Mouse (Mus musculus): ENCODE data around the gene Zfp574. TPM values are rescaled to one million over a fixed set of nuclear protein-coding genes. Genes with fewer than 3 reads are reported as not detected.
"Not testable (repeated sequence)": the region's sequence is repeated elsewhere in the genome, so short reads cannot be mapped to it uniquely, and the experiment has no call there.

The Zfp574 gene
- polyA plus RNA-seq, 1 experiment from 2014 or later = 15.7 TPM

- not testable (repeated sequence) for H3K4me1 ChIP-seq (ENCODE audit: control insufficient read depth, insufficient read depth, low read length); H3K27ac ChIP-seq (ENCODE audit: low read depth, low read length); H3K4me3 ChIP-seq (ENCODE audit: low read depth, low read length); H3K9ac ChIP-seq (ENCODE audit: low read depth, low read length); H3K4me2 ChIP-seq; H3K9me3 ChIP-seq (replicated peaks; ENCODE audit: control insufficient read depth, low read length); ATAC-seq (replicated peaks; ENCODE audit: insufficient number of reproducible peaks, low FRiP score, low TSS enrichment); H3K27me3 ChIP-seq (ENCODE audit: control insufficient read depth, insufficient read depth, low read length)
- H3K36me3 ChIP-seq (ENCODE audit: control insufficient read depth, insufficient read depth, low read length) = peaks cover 24% of the 10 kb centered on the region
- 80% methylated on average over 7 of the region's 7 CpGs for WGBS (ENCODE audit: insufficient replicate concordance)
Observed at GRCm38 (mm10) chr7:25044599-25044998, 27.8 kb upstream of the Zfp574 start.

GRCm38 (mm10) chr7:25047363-25047762 is 25.0 kb upstream of the Zfp574 start:
- no peak overlapping the region for H3K27ac ChIP-seq (ENCODE audit: low read depth, low read length)
- no peak overlapping the region for H3K9ac ChIP-seq (ENCODE audit: low read depth, low read length)
- 87% methylated on average over 8 of the region's 8 CpGs for WGBS (ENCODE audit: insufficient replicate concordance)
- H3K9me3 ChIP-seq (replicated peaks; ENCODE audit: control insufficient read depth, low read length) = no peaks in the 10 kb centered on the region
- H3K4me1 ChIP-seq (ENCODE audit: control insufficient read depth, insufficient read depth, low read length) = peaks cover 5% of the 10 kb centered on the region
- no peak overlapping the region for H3K4me3 ChIP-seq (ENCODE audit: low read depth, low read length)
- no peaks in the 10 kb centered on the region for H3K27me3 ChIP-seq (ENCODE audit: control insufficient read depth, insufficient read depth, low read length)
- peaks cover 17% of the 10 kb centered on the region for H3K36me3 ChIP-seq (ENCODE audit: control insufficient read depth, insufficient read depth, low read length)
- no peak overlapping the region for H3K4me2 ChIP-seq
- no peak for ATAC-seq (replicated peaks; ENCODE audit: insufficient number of reproducible peaks, low FRiP score, low TSS enrichment)

- no peaks in the 10 kb centered on the region for H3K27me3 ChIP-seq (ENCODE audit: control insufficient read depth, insufficient read depth, low read length)
- H3K4me1 ChIP-seq (ENCODE audit: control insufficient read depth, insufficient read depth, low read length) = peaks cover 5% of the 10 kb centered on the region
- no peak overlapping the region for H3K27ac ChIP-seq (ENCODE audit: low read depth, low read length)
- no peak overlapping the region for H3K4me2 ChIP-seq
- no peak overlapping the region for H3K9ac ChIP-seq (ENCODE audit: low read depth, low read length)
- H3K36me3 ChIP-seq (ENCODE audit: control insufficient read depth, insufficient read depth, low read length) = peaks cover 22% of the 10 kb centered on the region
- WGBS (ENCODE audit: insufficient replicate concordance) = 63% methylated on average over 16 of the region's 16 CpGs
- H3K4me3 ChIP-seq (ENCODE audit: low read depth, low read length) = no peak overlapping the region
- no peak for ATAC-seq (replicated peaks; ENCODE audit: insufficient number of reproducible peaks, low FRiP score, low TSS enrichment)
- H3K9me3 ChIP-seq (replicated peaks; ENCODE audit: control insufficient read depth, low read length) = no peaks in the 10 kb centered on the region
Observed at GRCm38 (mm10) chr7:25049295-25049930, 23.0 kb upstream of the Zfp574 start.

- H3K4me2 ChIP-seq = no peak overlapping the region
- 89% methylated on average over 3 of the region's 3 CpGs for WGBS (ENCODE audit: insufficient replicate concordance)
Observed at GRCm38 (mm10) chr7:25052587-25052986, 19.8 kb upstream of the Zfp574 start.

GRCm38 (mm10) chr7:25056951-25057350 is 15.4 kb upstream of the Zfp574 start:
- WGBS (ENCODE audit: insufficient replicate concordance) = 33% methylated on average over 4 of the region's 4 CpGs
- Histone ChIP-seq H3K4me1 (ENCODE audit: control insufficient read depth, insufficient read depth, low read length) (peaks cover 10% of the 10 kb centered on the region), H3K4me2 (no peak overlapping the region), H3K9me3 (replicated peaks; ENCODE audit: control insufficient read depth, low read length) (no peaks in the 10 kb centered on the region), H3K9ac (ENCODE audit: low read depth, low read length) (no peak overlapping the region), H3K27me3 (ENCODE audit: control insufficient read depth, insufficient read depth, low read length) (no peaks in the 10 kb centered on the region), H3K36me3 (ENCODE audit: control insufficient read depth, insufficient read depth, low read length) (peaks cover 48% of the 10 kb centered on the region), H3K4me3 (ENCODE audit: low read depth, low read length) (no peak overlapping the region), H3K27ac (ENCODE audit: low read depth, low read length) (peak overlapping the region; percentile 51; the same call in 1 of the 2 replicates)
- ATAC-seq (replicated peaks; ENCODE audit: insufficient number of reproducible peaks, low FRiP score, low TSS enrichment) = 0 out of 2 replicates have a peak, but pooled peaks have one; percentile 43

More at GRCm38 (mm10) chr7:25052587-25052986, 19.8 kb upstream of the Zfp574 start:
- Histone ChIP-seq H3K9ac (ENCODE audit: low read depth, low read length) (no peak overlapping the region), H3K4me1 (ENCODE audit: control insufficient read depth, insufficient read depth, low read length) (peaks cover 15% of the 10 kb centered on the region), H3K4me3 (ENCODE audit: low read depth, low read length) (no peak overlapping the region), H3K36me3 (ENCODE audit: control insufficient read depth, insufficient read depth, low read length) (peaks cover 30% of the 10 kb centered on the region), H3K27me3 (ENCODE audit: control insufficient read depth, insufficient read depth, low read length) (no peaks in the 10 kb centered on the region), H3K27ac (ENCODE audit: low read depth, low read length) (no peak overlapping the region), H3K9me3 (replicated peaks; ENCODE audit: control insufficient read depth, low read length) (no peaks in the 10 kb centered on the region)
- ATAC-seq (replicated peaks; ENCODE audit: insufficient number of reproducible peaks, low FRiP score, low TSS enrichment) = no peak

- Histone ChIP-seq H3K9me3 (replicated peaks; ENCODE audit: control insufficient read depth, low read length) (no peaks in the 10 kb centered on the region), H3K4me2 (no peak overlapping the region), H3K9ac (ENCODE audit: low read depth, low read length) (no peak overlapping the region), H3K27me3 (ENCODE audit: control insufficient read depth, insufficient read depth, low read length) (no peaks in the 10 kb centered on the region), H3K36me3 (ENCODE audit: control insufficient read depth, insufficient read depth, low read length) (peaks cover 54% of the 10 kb centered on the region), H3K4me1 (ENCODE audit: control insufficient read depth, insufficient read depth, low read length) (peaks cover 10% of the 10 kb centered on the region), H3K4me3 (ENCODE audit: low read depth, low read length) (no peak overlapping the region), H3K27ac (ENCODE audit: low read depth, low read length) (no peak overlapping the region)
- 86% methylated on average over 5 of the region's 5 CpGs for WGBS (ENCODE audit: insufficient replicate concordance)
- no peak for ATAC-seq (replicated peaks; ENCODE audit: insufficient number of reproducible peaks, low FRiP score, low TSS enrichment)
Observed at GRCm38 (mm10) chr7:25057888-25058287, 14.5 kb upstream of the Zfp574 start.

- Histone ChIP-seq H3K4me1 (ENCODE audit: control insufficient read depth, insufficient read depth, low read length) (peaks cover 10% of the 10 kb centered on the region), H3K36me3 (ENCODE audit: control insufficient read depth, insufficient read depth, low read length) (peaks cover 59% of the 10 kb centered on the region), H3K4me3 (ENCODE audit: low read depth, low read length) (no peak overlapping the region), H3K27me3 (ENCODE audit: control insufficient read depth, insufficient read depth, low read length) (no peaks in the 10 kb centered on the region), H3K4me2 (no peak overlapping the region), H3K27ac (ENCODE audit: low read depth, low read length) (no peak overlapping the region), H3K9me3 (replicated peaks; ENCODE audit: control insufficient read depth, low read length) (no peaks in the 10 kb centered on the region), H3K9ac (ENCODE audit: low read depth, low read length) (no peak overlapping the region)
- WGBS (ENCODE audit: insufficient replicate concordance) = 78% methylated on average over 8 of the region's 8 CpGs
- ATAC-seq (replicated peaks; ENCODE audit: insufficient number of reproducible peaks, low FRiP score, low TSS enrichment) = no peak
Observed at GRCm38 (mm10) chr7:25058394-25058793, 14.0 kb upstream of the Zfp574 start.

- Histone ChIP-seq H3K4me3 (ENCODE audit: low read depth, low read length) (no peak overlapping the region), H3K36me3 (ENCODE audit: control insufficient read depth, insufficient read depth, low read length) (peaks cover 60% of the 10 kb centered on the region), H3K27ac (ENCODE audit: low read depth, low read length) (no peak overlapping the region), H3K4me2 (no peak overlapping the region), H3K4me1 (ENCODE audit: control insufficient read depth, insufficient read depth, low read length) (peaks cover 10% of the 10 kb centered on the region), H3K27me3 (ENCODE audit: control insufficient read depth, insufficient read depth, low read length) (no peaks in the 10 kb centered on the region), H3K9ac (ENCODE audit: low read depth, low read length) (no peak overlapping the region), H3K9me3 (replicated peaks; ENCODE audit: control insufficient read depth, low read length) (no peaks in the 10 kb centered on the region)
- WGBS (ENCODE audit: insufficient replicate concordance) = 81% methylated on average over 14 of the region's 14 CpGs
- ATAC-seq (replicated peaks; ENCODE audit: insufficient number of reproducible peaks, low FRiP score, low TSS enrichment) = no peak
Observed at GRCm38 (mm10) chr7:25058836-25059235, 13.5 kb upstream of the Zfp574 start.

- WGBS (ENCODE audit: insufficient replicate concordance) = 84% methylated on average over 6 of the region's 6 CpGs
Observed at GRCm38 (mm10) chr7:25063346-25063745, 9.0 kb upstream of the Zfp574 start.

More at GRCm38 (mm10) chr7:25063346-25063745, 9.0 kb upstream of the Zfp574 start:
- H3K36me3 ChIP-seq (ENCODE audit: control insufficient read depth, insufficient read depth, low read length) = peaks cover 59% of the 10 kb centered on the region
- no peaks in the 10 kb centered on the region for H3K4me1 ChIP-seq (ENCODE audit: control insufficient read depth, insufficient read depth, low read length)
- no peaks in the 10 kb centered on the region for H3K27me3 ChIP-seq (ENCODE audit: control insufficient read depth, insufficient read depth, low read length)
- no peak overlapping the region for H3K4me3 ChIP-seq (ENCODE audit: low read depth, low read length)
- no peaks in the 10 kb centered on the region for H3K9me3 ChIP-seq (replicated peaks; ENCODE audit: control insufficient read depth, low read length)
- no peak for ATAC-seq (replicated peaks; ENCODE audit: insufficient number of reproducible peaks, low FRiP score, low TSS enrichment)
- no peak overlapping the region for H3K27ac ChIP-seq (ENCODE audit: low read depth, low read length)
- H3K4me2 ChIP-seq = no peak overlapping the region
- H3K9ac ChIP-seq (ENCODE audit: low read depth, low read length) = no peak overlapping the region
